Mouse (Mus musculus): Measurements from ENCODE around the gene Plekhg4.

GRCm38 (mm10) chr8:105343791-105344574 lies 29.1 kb upstream of the Plekhg4 start:
- TF ChIP-seq POLR2A (IDR thresholded peaks at IDR 0.05; ENCODE audit: borderline replicate concordance, extremely low read depth, insufficient read depth, insufficient read length, poor library complexity, severe bottlenecking) (no peak), CTCF (IDR thresholded peaks at IDR 0.05; ENCODE audit: borderline replicate concordance, extremely low read depth, insufficient read depth, insufficient read length) (no peak)

All from brain, embryonic 14.5 days (tissue).